Mouse (Mus musculus): Measurements from ENCODE around the gene Chst15. TPM values are rescaled to one million over a fixed set of nuclear protein-coding genes. Genes with fewer than 3 reads are reported as not detected.

The Chst15 gene
- polyA plus RNA-seq, 1 experiment from 2014 or later: 21.2 TPM

GRCm38 (mm10) chr7:132296661-132297443 lies 20.2 kb downstream of the Chst15 start:
- Histone ChIP-seq H3K4me1 (replicated peaks) (peaks cover 44% of the 10 kb centered on the region), H3K4me3 (replicated peaks) (no peak overlapping the region), H3K9me3 (no peaks in the 10 kb centered on the region), H3K27me3 (no peaks in the 10 kb centered on the region), H3K9ac (replicated peaks) (no peak overlapping the region), H3K27ac (no peak overlapping the region), H3K4me2 (no peak overlapping the region), H3K36me3 (no peaks in the 10 kb centered on the region)
- WGBS: 70% methylated on average over 4 of the region's 4 CpGs
- no peak for ATAC-seq (ENCODE audit: insufficient number of reproducible peaks, insufficient read depth, low FRiP score, low TSS enrichment, low read depth)

GRCm38 (mm10) chr7:132296132-132296531 lies 20.9 kb downstream of the Chst15 start:
- Histone ChIP-seq H3K36me3 (no peaks in the 10 kb centered on the region), H3K4me2 (no peak overlapping the region), H3K27ac (no peak overlapping the region), H3K9me3 (no peaks in the 10 kb centered on the region), H3K27me3 (no peaks in the 10 kb centered on the region), H3K4me1 (replicated peaks) (peaks cover 45% of the 10 kb centered on the region), H3K4me3 (replicated peaks) (no peak overlapping the region), H3K9ac (replicated peaks) (no peak overlapping the region)
- WGBS: 73% methylated on average over 3 of the region's 3 CpGs
- ATAC-seq (ENCODE audit: insufficient number of reproducible peaks, insufficient read depth, low FRiP score, low TSS enrichment, low read depth): no peak

GRCm38 (mm10) chr7:132287340-132287664 lies 29.7 kb downstream of the Chst15 start:
- H3K4me2 ChIP-seq: no peak overlapping the region
- no peak overlapping the region for H3K4me3 ChIP-seq (replicated peaks)
- 83% methylated on average over 3 of the region's 3 CpGs for WGBS
- H3K27ac ChIP-seq: peak overlapping the region; percentile 41; the same call in 1 of the 2 replicates
- H3K9me3 ChIP-seq: no peaks in the 10 kb centered on the region
- peaks cover 54% of the 10 kb centered on the region for H3K4me1 ChIP-seq (replicated peaks)
- no peaks in the 10 kb centered on the region for H3K27me3 ChIP-seq
- no peaks in the 10 kb centered on the region for H3K36me3 ChIP-seq
- peak; percentile 13; the same call in 1 of the 2 replicates for ATAC-seq (ENCODE audit: insufficient number of reproducible peaks, insufficient read depth, low FRiP score, low TSS enrichment, low read depth)
- no peak overlapping the region for H3K9ac ChIP-seq (replicated peaks)

DNA sequence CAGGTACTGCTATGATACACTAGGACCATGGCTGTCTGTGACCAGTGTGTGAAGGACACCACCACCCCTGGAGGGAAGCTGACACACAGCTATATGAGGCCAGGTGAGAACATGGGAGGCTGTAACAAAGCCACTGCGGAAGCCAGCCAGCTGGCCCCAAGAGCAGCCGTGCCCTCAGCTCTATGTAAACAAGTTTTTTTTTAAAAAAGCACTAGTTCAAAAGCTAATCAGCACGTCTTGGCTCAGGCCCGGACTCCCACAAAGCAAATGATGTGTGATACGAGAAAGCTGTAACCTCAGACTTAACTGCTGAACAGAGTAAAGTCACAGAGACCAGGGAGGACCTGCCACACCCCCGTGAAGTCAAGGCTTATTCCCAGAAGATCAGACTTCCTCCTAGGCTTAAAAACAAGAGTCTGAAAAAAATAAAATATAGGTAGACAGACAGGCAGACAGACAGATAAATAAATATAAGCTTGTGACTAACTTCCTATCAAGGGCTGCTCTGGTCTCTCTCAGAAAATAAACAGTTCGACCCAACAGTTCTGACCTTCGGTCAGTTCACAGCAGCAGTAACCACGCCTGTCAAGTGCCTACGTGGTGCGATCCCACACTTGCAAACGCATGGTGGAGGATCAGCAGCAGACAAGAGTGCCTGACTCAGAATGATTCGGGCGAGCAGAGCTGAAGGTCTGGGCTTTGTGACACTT lies 30.2 kb downstream of the Chst15 start:
- 0 out of 2 replicates have a peak, but pooled peaks have one; percentile 22 for ATAC-seq (ENCODE audit: insufficient number of reproducible peaks, insufficient read depth, low FRiP score, low TSS enrichment, low read depth)
- Histone ChIP-seq H3K4me3 (replicated peaks) (no peak overlapping the region), H3K27ac (peak overlapping the region; percentile 41), H3K4me2 (no peak overlapping the region), H3K36me3 (no peaks in the 10 kb centered on the region), H3K27me3 (no peaks in the 10 kb centered on the region), H3K4me1 (replicated peaks) (peaks cover 54% of the 10 kb centered on the region), H3K9ac (replicated peaks) (no peak overlapping the region), H3K9me3 (no peaks in the 10 kb centered on the region)
- 22% methylated on average over 14 of the region's 14 CpGs for WGBS

DNA sequence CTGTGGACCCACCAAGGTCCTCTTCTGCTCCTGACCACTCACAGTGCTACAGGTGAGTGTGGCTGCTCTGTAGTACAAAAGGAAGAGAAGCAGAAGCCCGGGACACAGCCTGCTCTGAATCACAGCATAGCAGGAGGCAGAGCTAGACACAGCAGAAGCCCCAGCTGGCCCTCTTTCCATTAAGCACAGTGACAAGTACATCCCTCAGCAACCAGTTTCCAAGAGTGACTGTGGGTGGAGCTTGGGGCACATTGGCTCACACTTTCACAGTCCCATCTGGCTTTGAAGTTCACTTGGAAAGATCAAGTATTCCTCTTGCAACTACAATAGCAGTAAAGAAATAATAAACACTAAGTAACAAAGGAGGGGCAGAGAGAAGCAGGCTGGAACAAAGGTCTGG lies 32.2 kb downstream of the Chst15 start:
- no peaks in the 10 kb centered on the region for H3K27me3 ChIP-seq
- H3K4me2 ChIP-seq: no peak overlapping the region
- peaks cover 46% of the 10 kb centered on the region for H3K4me1 ChIP-seq (replicated peaks)
- H3K4me3 ChIP-seq (replicated peaks): no peak overlapping the region
- no peak overlapping the region for H3K9ac ChIP-seq (replicated peaks)
- ATAC-seq (ENCODE audit: insufficient number of reproducible peaks, insufficient read depth, low FRiP score, low TSS enrichment, low read depth): no peak
- no peaks in the 10 kb centered on the region for H3K36me3 ChIP-seq
- 30% methylated on average over 1 of the region's 1 CpGs for WGBS
- H3K27ac ChIP-seq: no peak overlapping the region
- no peaks in the 10 kb centered on the region for H3K9me3 ChIP-seq

- Histone ChIP-seq H3K4me2 (no peak overlapping the region), H3K36me3 (no peaks in the 10 kb centered on the region), H3K9me3 (no peaks in the 10 kb centered on the region), H3K9ac (replicated peaks) (no peak overlapping the region), H3K27ac (no peak overlapping the region), H3K4me3 (replicated peaks) (no peak overlapping the region), H3K27me3 (no peaks in the 10 kb centered on the region), H3K4me1 (replicated peaks) (peaks cover 41% of the 10 kb centered on the region)
- WGBS: 85% methylated on average over 7 of the region's 7 CpGs
- no peak for ATAC-seq (ENCODE audit: insufficient number of reproducible peaks, insufficient read depth, low FRiP score, low TSS enrichment, low read depth)
Observed at GRCm38 (mm10) chr7:132284048-132284737, 32.8 kb downstream of the Chst15 start.

GRCm38 (mm10) chr7:132282576-132282975 lies 34.5 kb downstream of the Chst15 start:
- H3K27ac ChIP-seq: no peak overlapping the region
- peaks cover 26% of the 10 kb centered on the region for H3K4me1 ChIP-seq (replicated peaks)

DNA sequence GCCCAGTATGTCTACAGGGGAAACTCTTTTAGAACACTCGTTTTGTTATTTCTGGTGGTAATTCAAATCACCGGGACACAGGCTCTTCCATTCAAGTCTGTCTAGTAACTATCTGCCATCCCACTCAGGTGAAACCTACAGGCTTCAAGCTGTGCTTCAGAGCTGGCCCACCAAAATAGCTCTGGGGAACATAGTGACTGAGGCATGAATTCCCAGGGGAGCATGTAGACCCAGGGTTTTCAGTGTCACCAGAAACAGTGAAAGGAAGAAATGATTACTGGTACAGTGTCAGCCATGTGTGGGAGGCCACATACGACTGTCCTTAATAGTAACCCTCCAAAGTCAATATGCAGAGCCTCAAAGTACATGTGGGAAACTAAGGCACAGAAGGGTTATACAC lies 34.9 kb downstream of the Chst15 start:
- H3K27ac ChIP-seq: no peak overlapping the region
- WGBS: 88% methylated on average over 3 of the region's 3 CpGs
- no peak overlapping the region for H3K9ac ChIP-seq (replicated peaks)
- ATAC-seq (ENCODE audit: insufficient number of reproducible peaks, insufficient read depth, low FRiP score, low TSS enrichment, low read depth): no peak
- H3K9me3 ChIP-seq: no peaks in the 10 kb centered on the region
- H3K27me3 ChIP-seq: no peaks in the 10 kb centered on the region
- H3K4me2 ChIP-seq: no peak overlapping the region
- no peaks in the 10 kb centered on the region for H3K36me3 ChIP-seq
- H3K4me3 ChIP-seq (replicated peaks): no peak overlapping the region
- peaks cover 21% of the 10 kb centered on the region for H3K4me1 ChIP-seq (replicated peaks)

More at GRCm38 (mm10) chr7:132282576-132282975, 34.5 kb downstream of the Chst15 start:
- Histone ChIP-seq H3K9me3 (no peaks in the 10 kb centered on the region), H3K36me3 (no peaks in the 10 kb centered on the region), H3K4me3 (replicated peaks) (no peak overlapping the region), H3K9ac (replicated peaks) (no peak overlapping the region), H3K4me2 (no peak overlapping the region), H3K27me3 (no peaks in the 10 kb centered on the region)
- ATAC-seq (ENCODE audit: insufficient number of reproducible peaks, insufficient read depth, low FRiP score, low TSS enrichment, low read depth): no peak
- WGBS: 93% methylated on average over 2 of the region's 2 CpGs

- Histone ChIP-seq H3K4me1 (replicated peaks) (peaks cover 17% of the 10 kb centered on the region), H3K4me2 (no peak overlapping the region), H3K4me3 (replicated peaks) (no peak overlapping the region), H3K9me3 (no peaks in the 10 kb centered on the region), H3K36me3 (no peaks in the 10 kb centered on the region), H3K27me3 (no peaks in the 10 kb centered on the region), H3K9ac (replicated peaks) (no peak overlapping the region), H3K27ac (no peak overlapping the region)
- no peak for ATAC-seq (ENCODE audit: insufficient number of reproducible peaks, insufficient read depth, low FRiP score, low TSS enrichment, low read depth)
- 78% methylated on average over 4 of the region's 4 CpGs for WGBS
Observed at GRCm38 (mm10) chr7:132281753-132282152, 35.3 kb downstream of the Chst15 start.

GRCm38 (mm10) chr7:132278658-132279057 lies 38.4 kb downstream of the Chst15 start:
- Histone ChIP-seq H3K9me3 (no peaks in the 10 kb centered on the region), H3K36me3 (peaks cover 9% of the 10 kb centered on the region; the same call in 1 of the 2 replicates), H3K4me2 (no peak overlapping the region), H3K27me3 (no peaks in the 10 kb centered on the region), H3K4me3 (replicated peaks) (no peak overlapping the region), H3K9ac (replicated peaks) (no peak overlapping the region), H3K4me1 (replicated peaks) (0 out of 2 replicates have a peak, but pooled peaks cover 4% of the 10 kb centered on the region), H3K27ac (no peak overlapping the region)
- ATAC-seq (ENCODE audit: insufficient number of reproducible peaks, insufficient read depth, low FRiP score, low TSS enrichment, low read depth): no peak
- 79% methylated on average over 3 of the region's 3 CpGs for WGBS

DNA sequence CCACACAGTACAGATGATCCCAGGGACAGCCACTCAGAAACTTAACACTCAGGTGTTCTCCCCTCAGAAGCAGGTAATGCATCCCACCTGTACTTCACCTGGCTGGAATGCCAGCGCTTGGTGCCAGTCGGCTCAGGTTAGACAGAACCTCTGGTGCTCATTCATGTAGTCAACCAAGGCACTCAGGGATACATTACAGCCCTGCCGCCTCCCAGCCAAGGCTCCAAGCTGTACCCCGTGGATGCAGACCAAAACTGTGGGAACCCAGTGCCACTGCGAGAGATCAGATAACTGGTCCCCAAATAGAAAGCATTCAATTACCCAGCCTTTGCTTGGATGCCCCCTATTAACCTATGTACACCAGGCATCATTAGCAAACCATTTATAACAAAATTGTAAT lies 40.7 kb downstream of the Chst15 start:
- Histone ChIP-seq H3K4me3 (replicated peaks) (no peak overlapping the region), H3K36me3 (peaks cover 9% of the 10 kb centered on the region; the same call in 1 of the 2 replicates), H3K9ac (replicated peaks) (no peak overlapping the region), H3K4me1 (replicated peaks) (0 out of 2 replicates have a peak, but pooled peaks cover 4% of the 10 kb centered on the region), H3K4me2 (no peak overlapping the region), H3K27me3 (no peaks in the 10 kb centered on the region), H3K27ac (no peak overlapping the region), H3K9me3 (no peaks in the 10 kb centered on the region)
- no peak for ATAC-seq (ENCODE audit: insufficient number of reproducible peaks, insufficient read depth, low FRiP score, low TSS enrichment, low read depth)
- WGBS: 84% methylated on average over 5 of the region's 5 CpGs
